Mouse (Mus musculus): ENCODE measurements around the gene Csad.

Gene Csad

GRCm38 (mm10) chr15:102204674-102205505 lies at the start of gene Csad:
Gene Csad, minus strand, starts transcription at chr15:102204724.
- DNase-seq (ENCODE audit: low read depth, low spot score), result peak; percentile 78

- peak; percentile 94 for DNase-seq (ENCODE audit: low read depth, low spot score)
Measured at GRCm38 (mm10) chr15:102250521-102250920, 46.0 kb upstream of the Csad start.

- peak; percentile 56 for DNase-seq (ENCODE audit: low read depth, low spot score)
Measured at GRCm38 (mm10) chr15:102249967-102250366, 45.4 kb upstream of the Csad start.

GRCm38 (mm10) chr15:102249251-102249691 lies 44.7 kb upstream of the Csad start:
- DNase-seq (ENCODE audit: low read depth, low spot score), result peak; percentile 91

- peak; percentile 66 for DNase-seq (ENCODE audit: low read depth, low spot score)
Measured at GRCm38 (mm10) chr15:102248812-102249191, 44.3 kb upstream of the Csad start.

DNA sequence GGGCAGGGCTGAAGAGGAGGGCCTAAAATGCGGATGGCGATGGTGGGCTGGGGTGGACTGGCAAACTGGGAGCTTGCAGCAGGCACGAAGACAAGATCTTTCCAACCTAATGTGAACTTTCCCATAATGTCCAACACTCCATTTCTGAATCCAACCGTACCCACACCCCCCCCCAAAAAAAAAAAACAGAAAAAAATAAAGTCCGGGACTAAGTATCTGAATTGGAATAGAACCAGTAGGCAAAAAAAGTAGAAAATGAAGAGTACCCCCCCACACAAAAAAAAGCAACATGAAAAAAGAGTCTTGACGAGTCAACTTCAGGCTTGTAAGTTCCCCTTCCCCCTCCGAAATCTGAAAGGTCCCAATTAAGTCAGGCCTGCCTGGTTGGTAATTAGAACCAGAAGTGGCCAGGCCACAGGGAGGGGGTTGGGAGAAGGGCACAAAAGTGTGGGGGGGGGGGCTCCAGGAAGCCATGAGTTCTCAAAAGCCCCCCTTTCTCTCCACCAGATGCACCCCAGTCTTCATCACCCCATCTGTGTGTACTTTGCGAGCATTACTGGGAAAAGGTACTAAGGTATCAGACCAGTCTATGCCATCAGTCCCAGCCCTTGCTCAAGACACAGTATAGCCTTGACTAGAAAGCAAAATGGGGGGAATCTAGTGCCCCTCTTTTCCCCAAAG lies 43.7 kb upstream of the Csad start:
- DNase-seq (ENCODE audit: low read depth, low spot score), result no peak

GRCm38 (mm10) chr15:102247252-102248130 lies 43.0 kb upstream of the Csad start:
- peak; percentile 87 for DNase-seq (ENCODE audit: low read depth, low spot score)

DNA sequence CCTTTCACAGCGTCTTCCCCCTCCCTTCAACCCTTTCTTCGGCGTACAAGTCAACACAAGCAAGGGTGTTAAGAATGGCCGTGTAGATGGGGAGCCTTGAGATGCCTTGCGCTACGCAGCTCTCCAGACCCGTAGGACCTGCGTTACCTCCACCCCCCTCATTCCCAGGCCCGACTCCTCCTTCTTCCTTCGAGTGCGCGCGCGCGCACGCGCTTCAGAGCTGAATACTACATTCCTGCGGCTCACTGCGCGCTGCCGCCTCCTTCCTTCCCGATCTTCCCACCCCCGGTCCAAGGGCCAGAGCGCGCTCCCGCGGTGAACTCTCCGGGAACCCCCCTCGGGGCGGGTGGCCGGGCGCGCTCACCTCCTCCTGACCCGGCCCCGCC lies 42.3 kb upstream of the Csad start:
- DNase-seq (ENCODE audit: low read depth, low spot score), result peak; percentile 99

- peak; percentile 98 for DNase-seq (ENCODE audit: low read depth, low spot score)
Measured at GRCm38 (mm10) chr15:102245891-102246741, 41.6 kb upstream of the Csad start.

DNA sequence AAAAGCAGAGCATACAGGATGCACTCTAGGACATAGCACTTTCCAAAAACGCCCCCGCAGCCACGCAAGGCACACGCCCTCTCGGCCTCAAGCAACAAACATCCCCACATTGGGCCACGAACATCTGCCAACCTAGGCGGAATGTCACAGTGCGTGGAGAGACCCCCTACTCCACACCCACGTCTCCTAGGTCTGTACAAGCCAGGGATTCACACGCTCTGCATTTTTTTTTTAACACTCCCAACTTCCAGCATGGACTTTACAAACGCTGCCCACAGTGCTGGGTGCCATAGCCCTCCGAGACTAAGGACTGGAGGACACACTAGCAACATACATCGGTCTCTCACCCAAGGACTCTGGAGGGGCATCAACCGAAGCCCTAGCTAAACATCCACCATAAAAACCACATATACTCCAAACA lies 40.9 kb upstream of the Csad start:
- no peak for DNase-seq (ENCODE audit: low read depth, low spot score)

DNA sequence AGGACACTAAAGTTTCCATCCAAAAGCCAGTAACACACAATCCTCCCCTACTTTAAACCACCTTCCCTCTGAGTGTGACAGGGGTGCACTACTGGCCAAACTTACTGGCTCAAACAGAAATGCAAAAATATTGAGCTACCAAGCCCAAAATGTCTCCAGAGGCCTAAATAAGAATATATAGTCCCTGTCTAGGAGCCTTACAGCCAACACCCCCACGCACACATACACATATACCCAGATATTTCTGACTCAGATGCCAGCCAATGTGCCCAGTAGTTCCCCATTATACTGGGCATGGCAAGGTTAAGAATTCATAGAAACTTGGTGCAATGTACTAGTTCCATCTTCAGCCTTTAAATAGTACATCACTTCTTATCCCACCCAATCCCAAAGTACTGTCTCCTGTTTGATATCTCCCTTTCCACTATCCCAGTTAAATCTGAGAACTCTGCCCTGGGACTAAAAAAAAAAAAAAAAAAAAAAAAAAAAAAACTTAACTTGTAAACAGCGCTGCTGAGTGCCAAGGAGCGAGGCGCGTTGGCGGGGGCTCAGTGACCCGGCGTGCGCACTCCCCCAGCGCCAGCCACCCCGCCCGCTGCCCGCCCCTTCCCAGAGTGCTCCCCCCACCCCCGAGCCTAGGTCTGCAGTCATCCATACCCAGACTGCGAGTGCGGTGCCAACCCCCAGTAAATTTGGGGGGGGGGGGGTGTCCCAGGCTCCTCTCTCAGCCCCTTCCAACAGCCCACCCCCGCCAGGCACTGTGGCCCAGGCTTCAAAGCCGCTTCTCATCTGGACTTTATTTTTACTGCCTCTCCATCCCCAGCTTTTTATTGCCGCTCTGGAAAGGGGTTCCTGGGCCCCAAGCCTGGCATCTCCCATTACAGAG lies 40.0 kb upstream of the Csad start:
- no peak for DNase-seq (ENCODE audit: low read depth, low spot score)

DNA sequence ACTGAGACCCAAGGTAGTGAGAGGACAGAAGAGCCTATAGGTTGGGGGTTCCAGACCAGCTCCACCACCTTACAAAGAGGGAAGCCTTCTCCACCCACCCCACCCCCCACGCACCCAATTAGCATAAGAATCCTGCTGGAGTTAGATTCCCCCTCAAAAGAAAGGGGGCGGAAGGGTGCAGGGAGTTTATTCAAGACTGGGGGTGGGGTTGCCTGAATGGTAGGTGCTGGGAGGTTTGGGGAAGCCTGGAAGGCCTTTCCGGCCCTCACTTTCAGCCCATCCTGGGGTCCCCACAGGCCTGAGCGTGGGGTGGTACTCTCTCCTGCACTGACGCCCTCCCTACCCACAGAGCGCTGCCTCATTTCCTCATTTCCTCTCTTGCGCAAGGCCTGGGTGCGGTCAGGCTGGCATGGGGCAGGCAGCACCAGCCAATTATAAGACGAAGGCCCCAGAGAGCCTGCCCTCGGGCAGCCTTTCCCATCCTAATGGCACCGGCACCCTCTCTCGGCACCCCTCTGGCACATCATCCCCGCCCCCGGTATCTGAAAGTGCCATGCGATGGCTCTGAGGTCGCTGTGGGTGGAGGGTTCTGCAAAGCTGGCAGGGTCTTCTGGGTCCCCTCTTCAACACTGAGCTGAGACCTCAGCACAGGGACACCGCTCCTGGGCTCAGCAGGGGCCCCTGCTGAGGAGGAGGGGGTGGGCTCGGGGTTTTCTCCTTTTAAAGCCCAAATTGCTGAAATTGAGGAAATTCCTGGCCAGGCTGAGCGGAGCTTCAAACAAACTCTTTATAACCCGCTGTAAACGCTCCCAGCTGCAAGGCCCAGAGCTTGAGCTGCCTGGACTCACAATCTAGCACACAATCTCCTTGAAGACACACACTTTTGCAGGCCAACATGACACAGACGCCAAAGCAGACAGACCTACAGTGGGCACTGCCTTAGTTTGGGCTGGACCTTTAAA lies 39.0 kb upstream of the Csad start:
- DNase-seq (ENCODE audit: low read depth, low spot score), result peak; percentile 95

GRCm38 (mm10) chr15:102242404-102243228 lies 38.1 kb upstream of the Csad start:
- peak; percentile 54 for DNase-seq (ENCODE audit: low read depth, low spot score)

- peak; percentile 96 for DNase-seq (ENCODE audit: low read depth, low spot score)
Measured at GRCm38 (mm10) chr15:102240607-102241006, 36.1 kb upstream of the Csad start.

- DNase-seq (ENCODE audit: low read depth, low spot score), result no peak
Measured at GRCm38 (mm10) chr15:102239851-102240250, 35.3 kb upstream of the Csad start.

DNA sequence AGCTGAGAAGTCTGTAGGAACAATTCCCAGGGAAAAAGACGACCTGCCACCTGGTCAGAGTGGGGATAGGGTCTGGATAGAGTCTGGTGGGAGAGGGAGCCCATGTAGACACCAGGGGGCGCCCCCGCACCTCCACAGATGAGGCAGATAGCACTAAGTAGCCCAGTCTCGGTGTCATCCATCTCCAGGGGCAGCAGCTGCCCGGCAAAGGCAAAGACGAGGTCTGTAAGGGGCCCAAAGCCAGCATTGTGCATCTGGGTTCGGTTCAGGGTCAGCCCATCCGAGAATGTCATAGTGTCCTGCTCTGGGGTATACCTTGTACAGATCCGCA lies 34.7 kb upstream of the Csad start:
- DNase-seq (ENCODE audit: low read depth, low spot score), result peak; percentile 88

DNA sequence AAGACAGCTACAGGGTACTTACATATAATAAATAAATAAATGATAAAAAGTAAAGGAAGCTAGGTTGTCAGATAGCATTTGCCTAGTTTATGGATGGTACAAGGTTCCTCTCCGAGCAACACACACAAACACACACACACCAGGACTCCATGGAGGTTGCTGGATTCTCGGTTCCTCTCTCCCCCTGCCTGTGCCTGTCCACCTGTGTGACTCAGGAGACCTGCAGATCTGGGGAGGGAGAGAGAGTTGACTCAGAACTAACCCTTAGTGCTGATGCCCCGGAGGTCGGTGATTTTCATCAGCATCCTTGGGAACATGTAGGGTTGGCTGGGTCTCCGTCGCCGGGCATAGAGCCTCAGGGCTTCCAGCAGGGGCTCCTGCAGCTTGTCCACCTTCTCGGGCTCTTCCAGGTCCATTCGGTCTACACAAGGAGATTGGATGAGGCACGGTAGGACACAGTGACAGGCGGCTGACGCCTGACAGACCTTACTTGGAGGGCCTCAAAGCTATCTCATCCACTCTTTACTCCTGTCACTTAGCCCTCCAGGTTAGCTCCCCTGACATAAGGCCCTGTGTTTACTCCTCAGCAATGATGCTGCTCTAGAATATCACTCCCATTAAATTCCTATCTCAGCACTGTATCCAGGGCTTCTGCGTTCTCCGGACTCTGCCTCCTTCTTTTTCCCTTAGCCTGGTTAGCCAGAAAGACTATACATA lies 34.2 kb upstream of the Csad start:
- DNase-seq (ENCODE audit: low read depth, low spot score), result no peak

Measured in ES-CJ7 (cell line).